Mouse (Mus musculus) lung, postnatal 36 days (tissue): ENCODE measurements at regions not wholly inside any gene's neighbourhood (a gene's known extent, or its start where the extent isn't known, plus 50 kb on each side); places are given as distances from the start of the nearest gene placed in this dataset.
A peak's percentile ranks its signal among the peaks of the same experiment; 100 is the strongest.

Source experiments
- DNase-seq: peaks from one replicate; pipeline ENCODE4 v3.0.0; 2022; ENCODE audit warnings: mixed read lengths

- no peak for DNase-seq
Measured at GRCm38 (mm10) chr1:194330471-194330870, 287.5 kb upstream of the Plxna2 start.

DNA sequence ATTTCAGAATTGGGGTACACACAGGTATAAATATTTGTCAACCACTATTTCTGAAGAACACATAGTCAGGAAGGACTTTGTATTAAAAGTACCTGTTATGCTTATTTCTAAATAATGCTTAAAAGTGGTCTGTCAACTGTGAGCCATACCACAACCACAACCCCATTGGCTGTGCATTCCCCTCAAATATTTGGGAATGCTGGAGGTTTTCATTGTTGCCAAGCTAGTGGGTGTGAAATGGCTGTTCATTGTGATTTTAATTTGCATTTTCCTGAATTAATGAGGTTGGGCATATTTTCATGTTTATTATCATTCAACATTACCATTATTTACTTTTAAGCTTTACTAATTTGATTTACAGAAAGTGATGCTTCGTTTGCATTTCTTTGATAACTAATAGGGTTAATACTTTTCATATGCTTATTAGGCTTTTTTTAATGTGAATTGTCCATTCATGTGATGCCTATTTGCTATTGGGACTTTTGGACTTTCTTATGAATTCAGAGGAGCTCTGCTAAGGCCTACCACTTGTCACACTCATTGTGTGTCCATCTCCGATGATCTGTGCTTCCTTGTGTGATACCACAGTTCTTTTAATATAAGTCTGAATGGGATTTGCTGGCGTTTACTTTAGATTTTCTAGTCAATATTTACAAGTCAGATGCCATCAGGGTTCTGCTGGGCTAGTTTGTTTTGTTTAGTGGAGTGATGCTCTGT, 297.5 kb upstream of the Plxna2 start:
- DNase-seq: no peak

GRCm38 (mm10) chr1:194318351-194318750, 299.7 kb upstream of the Plxna2 start:
- DNase-seq: no peak

GRCm38 (mm10) chr1:194315593-194315992, 302.4 kb upstream of the Plxna2 start:
- DNase-seq: no peak

GRCm38 (mm10) chr1:194310373-194310772, 307.6 kb upstream of the Plxna2 start:
- no peak for DNase-seq

GRCm38 (mm10) chr1:194308648-194309047, 309.4 kb upstream of the Plxna2 start:
- DNase-seq: no peak

DNA sequence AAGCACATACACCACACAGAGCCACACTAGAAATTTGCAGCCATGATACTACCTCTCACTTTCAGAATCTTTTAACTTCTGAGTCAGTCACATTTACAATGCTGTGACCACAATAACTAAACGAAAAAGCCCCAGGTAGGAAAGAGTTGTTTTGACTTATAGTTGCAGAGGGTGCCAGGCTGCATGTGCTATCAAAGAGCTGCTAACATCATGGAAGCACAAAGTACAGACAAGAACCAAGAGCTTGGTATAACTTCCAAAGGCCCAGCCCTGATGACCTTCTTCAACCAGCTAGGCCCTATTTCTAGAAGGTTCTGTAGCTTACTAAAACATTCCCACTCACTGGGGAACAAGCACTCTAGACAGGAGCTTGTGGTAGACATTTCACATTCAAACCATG, 314.1 kb upstream of the Plxna2 start:
- no peak for DNase-seq

DNA sequence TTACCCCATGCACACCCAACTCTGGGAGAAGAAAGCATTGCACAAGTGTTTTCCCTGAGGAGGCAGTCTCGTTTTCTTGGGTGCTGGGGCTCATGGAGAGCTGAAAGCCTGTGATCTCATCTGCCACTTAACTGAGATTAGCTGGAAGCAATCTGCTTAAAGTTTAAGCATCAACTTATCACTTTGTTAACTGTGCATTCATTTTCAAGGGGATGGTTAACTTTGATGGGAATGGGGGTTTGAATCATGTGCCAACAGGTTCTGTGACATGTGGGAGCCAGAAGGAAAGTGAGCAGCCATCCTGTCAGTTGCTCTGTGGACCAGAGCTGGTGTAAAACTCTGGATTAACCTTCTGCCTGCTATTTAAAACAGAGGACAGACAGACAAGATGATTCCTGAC, 315.2 kb upstream of the Plxna2 start:
- DNase-seq: no peak

DNA sequence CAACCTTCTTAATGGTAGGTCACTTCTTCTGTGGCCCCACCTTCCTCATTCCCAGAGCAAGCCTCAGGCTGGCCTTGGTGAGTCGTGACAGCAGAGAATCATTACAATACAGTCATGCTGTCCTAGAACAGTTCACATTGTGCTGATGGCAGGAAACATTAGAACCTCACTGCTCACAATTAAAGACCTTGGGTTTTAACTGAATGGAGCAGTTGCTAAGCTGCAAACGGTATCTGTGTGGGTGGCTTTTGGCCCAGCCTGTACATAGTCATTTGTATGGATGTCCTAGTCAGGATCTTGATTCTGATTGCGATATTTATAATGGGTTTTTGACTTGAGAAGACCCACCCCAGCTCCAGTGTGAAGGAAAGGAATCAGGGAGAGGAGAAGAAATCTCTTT, 336.1 kb upstream of the Plxna2 start:
- DNase-seq: no peak

- DNase-seq: no peak
Measured at GRCm38 (mm10) chr1:194268028-194268427, 350.0 kb upstream of the Plxna2 start.

DNA sequence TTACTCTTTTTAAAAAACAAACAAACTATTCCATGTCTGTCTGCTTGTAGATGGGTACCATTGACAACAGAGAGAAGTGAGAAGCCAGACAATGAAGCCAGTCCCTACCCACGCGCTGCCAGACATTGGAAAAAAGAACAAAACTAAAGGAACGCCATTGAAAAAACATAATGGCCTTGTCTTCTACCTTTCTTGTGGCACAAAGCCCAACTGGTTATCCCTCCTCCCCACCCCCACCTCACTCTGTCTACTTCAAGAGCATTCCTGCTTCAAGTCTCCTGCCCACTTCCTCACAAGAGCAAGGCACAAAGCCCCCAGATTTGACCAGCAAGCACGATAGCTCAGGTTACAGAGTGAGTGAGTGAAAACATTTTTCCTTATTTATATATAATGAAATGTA, 355.6 kb upstream of the Plxna2 start:
- DNase-seq: no peak

DNA sequence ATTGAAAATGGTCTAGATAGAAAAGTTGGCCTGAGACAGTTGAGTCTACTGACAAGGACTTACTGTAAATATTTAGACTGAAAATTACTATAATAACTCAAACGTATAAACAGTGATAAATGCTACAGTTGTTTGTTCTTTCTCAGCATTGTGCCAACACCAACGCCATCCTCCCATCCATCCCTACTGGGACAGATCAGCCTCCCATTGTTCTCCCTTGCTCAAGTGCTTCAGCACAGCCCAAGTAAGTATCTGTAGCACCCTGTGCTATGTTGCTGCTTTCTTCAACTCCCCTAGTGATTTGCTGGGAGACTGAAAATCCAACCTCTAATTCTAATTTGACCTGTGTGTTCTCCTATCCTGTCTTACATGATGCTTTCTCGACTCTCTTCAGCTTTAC, 358.1 kb upstream of the Plxna2 start:
- no peak for DNase-seq

DNA sequence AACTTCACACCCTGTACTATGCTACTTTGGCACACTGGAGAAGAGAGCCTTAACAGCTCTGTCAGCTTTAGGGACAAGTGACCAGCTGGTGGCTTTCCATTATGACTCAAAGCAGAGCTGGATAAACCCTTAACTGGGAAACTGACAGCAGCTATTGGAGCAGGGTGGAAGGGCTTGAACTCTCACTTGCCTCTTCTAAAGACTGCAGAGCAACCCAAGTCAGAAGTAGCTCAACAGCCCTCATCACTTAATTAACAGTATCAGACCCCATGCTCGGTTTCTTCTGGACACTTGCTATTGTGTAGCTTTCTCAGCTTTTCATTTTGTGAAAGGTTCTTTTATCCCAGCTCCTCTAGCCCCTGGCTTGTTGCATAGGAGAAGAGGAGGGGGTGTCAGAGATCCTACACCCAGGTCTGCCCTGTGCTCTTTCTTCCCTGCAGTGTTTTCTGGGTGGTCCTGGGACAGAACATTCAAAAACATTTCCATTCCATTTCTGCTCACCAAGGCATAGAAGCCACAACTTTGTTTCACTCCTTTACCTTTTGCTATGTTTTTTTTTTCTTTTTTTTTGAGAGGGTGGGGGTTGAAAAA, 373.1 kb upstream of the Plxna2 start:
- no peak for DNase-seq

- DNase-seq: no peak
Measured at GRCm38 (mm10) chr1:194241111-194241510, 376.9 kb upstream of the Plxna2 start.

GRCm38 (mm10) chr1:194231206-194231605, 386.8 kb upstream of the Plxna2 start:
- DNase-seq: no peak

- DNase-seq: no peak
Measured at GRCm38 (mm10) chr1:194226550-194227160, 391.4 kb upstream of the Plxna2 start.

DNA sequence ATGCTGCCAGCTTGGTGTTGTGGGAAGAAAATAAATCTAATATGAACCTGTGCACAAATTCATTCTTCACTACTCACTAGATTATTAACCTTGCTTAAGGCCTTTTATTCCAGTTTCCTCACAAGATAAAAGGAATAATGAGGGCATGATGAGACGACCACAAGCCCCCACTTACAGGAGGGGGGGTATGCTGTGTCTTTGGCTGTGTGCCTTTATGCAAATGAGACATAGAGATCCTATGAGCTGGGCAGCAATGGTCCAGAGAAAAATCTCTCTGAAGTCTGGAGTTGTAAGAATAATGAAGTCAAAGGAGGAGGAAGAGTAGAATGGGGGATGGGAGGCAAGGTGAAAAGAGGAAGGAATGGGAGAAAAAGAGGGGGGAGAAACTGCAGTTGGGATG, 392.2 kb upstream of the Plxna2 start:
- no peak for DNase-seq

DNA sequence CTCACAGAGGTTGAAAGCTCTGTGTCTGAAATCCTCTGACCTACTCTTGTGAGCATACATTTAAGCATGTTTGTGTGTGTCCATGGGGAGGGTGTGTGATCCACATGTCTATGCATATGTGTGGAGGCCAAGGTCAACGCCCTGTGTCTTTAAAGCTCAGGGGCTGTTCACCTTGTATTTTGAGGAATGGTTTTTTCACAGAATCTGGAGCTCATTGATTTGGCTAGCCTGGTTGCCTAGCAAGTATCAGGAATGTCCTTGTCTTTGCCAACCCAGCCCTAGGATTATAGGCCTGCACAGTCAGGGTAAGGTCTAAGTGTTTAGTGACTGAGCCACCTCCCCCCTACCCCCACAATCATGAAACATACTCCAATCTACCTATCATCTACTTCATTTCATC, 394.0 kb upstream of the Plxna2 start:
- DNase-seq: no peak

- DNase-seq: no peak
Measured at GRCm38 (mm10) chr1:194223610-194224009, 394.4 kb upstream of the Plxna2 start.

- DNase-seq: peak; percentile 75
Measured at GRCm38 (mm10) chr1:194223015-194223414, 395.0 kb upstream of the Plxna2 start.

DNA sequence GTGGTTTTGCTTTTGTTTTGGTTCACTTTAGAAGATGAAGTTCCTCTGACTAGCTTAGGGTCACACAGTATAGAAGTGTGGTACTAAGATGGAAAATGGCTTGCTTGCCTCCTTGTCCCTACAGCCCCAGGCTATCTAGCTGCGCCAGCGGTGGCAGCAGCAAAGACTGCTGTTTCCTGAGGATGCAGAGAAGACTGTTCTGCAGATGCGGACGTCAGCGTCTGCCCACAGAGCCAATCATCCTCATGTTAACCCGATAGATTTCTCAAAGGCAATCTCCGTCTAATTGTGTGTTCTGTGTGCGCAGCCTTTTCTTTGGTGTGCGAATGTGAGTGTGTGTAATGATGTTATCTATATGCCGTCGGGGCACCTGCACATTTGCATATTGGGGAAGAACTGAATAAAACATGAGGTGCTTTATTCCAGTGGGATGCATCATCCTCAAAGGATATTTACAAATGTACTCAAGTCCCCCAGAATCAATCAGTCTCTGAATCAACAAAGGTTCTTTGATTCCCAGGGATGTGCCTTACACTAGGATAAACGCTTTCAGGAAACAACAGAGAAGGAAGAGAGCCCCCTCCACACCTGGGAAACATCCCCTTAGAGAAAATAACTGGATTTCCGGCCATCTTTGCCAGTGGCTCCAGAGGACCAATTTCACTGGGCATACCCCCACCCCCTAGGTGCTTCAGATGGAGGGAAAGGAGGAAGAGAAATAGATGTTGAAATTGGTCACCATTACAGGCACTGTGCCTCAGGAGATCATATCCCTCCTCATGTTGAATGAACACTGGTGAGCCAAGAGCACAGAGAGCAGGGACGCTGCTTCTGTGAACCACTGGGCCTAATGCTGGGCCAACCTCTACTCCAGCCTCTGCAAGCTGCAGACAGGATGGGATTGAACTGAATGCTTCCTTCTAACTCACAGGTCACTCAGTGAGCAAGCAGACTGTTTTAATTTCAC, 409.7 kb upstream of the Plxna2 start:
- no peak for DNase-seq

GRCm38 (mm10) chr1:194197516-194197915, 420.5 kb upstream of the Plxna2 start:
- no peak for DNase-seq

- no peak for DNase-seq
Measured at GRCm38 (mm10) chr1:194182293-194182692, 435.7 kb upstream of the Plxna2 start.
